Mouse (Mus musculus): ENCODE results near the gene Nav1. TPM values are rescaled to one million over a fixed set of nuclear protein-coding genes. Genes with fewer than 3 reads are reported as not detected.

The Nav1 gene
- polyA plus RNA-seq, 1 experiment from 2014 or later, result 18.3 TPM

DNA sequence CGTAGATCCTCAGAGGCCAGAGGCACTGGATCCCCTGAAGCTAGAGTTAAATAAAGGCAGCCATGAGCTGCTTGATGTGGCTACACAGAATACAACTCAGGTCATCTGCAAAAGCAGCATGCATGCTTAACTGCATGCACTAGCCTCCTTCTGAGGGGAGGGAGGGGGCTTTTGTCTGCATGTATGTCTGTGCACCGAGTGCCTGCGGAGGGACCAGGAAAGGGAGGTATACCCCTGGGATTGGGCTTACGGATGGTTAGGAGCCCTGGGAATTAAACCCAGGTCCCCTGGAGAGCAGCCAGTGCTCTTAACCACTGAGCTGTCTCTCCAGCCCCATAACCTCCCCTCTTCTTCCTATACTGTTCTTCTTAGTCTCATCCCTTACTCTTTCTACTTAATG, 195.0 kb downstream of the Nav1 start:
- DNase-seq (ENCODE audit: low spot score), result no peak
- no peaks in the 10 kb centered on the region for H3K9me3 ChIP-seq (replicated peaks)
- H3K36me3 ChIP-seq, result peaks cover 100% of the 10 kb centered on the region
- WGBS, result 81% methylated on average over 4 of the region's 4 CpGs
- H3K4me3 ChIP-seq, result no peak overlapping the region
- no peaks in the 10 kb centered on the region for H3K27me3 ChIP-seq (ENCODE audit: low read depth, poor library complexity, severe bottlenecking)
- no peak overlapping the region for H3K27ac ChIP-seq
- H3K4me1 ChIP-seq, result no peaks in the 10 kb centered on the region

DNA sequence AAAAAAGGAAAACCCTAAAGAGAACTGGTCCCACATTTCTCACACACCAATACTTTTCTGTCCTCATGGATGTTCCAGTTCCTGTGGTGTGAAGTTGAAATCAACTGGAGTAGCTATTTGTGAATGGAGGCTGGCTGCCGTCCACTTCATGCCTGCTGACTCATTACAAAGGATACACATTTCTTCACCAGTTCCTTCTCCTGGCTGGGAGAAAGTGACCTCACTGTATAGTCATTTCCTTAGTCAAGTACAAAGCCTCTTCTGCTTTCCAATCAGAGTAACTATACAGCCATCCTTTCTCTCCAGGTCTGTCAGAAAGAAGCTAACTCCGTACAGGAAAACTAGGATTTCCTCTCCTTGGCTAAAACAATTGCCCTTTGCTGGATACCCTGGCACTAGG, 196.1 kb downstream of the Nav1 start:
- no peak for DNase-seq (ENCODE audit: low spot score)
- 97% methylated on average over 2 of the region's 2 CpGs for WGBS
- peaks cover 100% of the 10 kb centered on the region for H3K36me3 ChIP-seq

GRCm38 (mm10) chr1:135408973-135409372, 198.1 kb downstream of the Nav1 start:
- no peak for DNase-seq (ENCODE audit: low spot score)
- 95% methylated on average over 4 of the region's 4 CpGs for WGBS

More for the DNA sequence above, 196.1 kb downstream of the Nav1 start:
- Histone ChIP-seq H3K4me1 (no peaks in the 10 kb centered on the region), H3K27ac (no peak overlapping the region), H3K27me3 (ENCODE audit: low read depth, poor library complexity, severe bottlenecking) (no peaks in the 10 kb centered on the region), H3K4me3 (no peak overlapping the region), H3K9me3 (replicated peaks) (no peaks in the 10 kb centered on the region)

DNA sequence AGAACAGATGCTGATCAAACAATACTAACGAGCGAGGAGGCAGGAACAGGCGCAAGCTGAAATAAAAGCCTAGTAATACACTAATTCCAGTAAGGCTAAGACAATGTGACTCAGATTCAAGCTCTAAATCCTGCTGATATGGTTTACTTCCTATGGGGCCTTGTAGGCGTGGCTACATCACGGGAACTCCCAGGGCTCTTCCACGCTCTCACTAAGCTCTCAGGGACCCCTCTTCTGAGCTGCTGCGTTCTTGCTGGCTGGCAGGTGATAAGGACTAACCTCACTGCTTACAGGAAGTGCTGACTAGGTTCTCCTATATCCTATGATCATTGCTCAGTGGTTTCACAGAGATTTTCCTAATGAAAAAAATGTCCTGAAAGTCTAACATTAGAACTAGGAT, 201.7 kb downstream of the Nav1 start:
- H3K9me3 ChIP-seq (replicated peaks), result no peaks in the 10 kb centered on the region
- no peak for DNase-seq (ENCODE audit: low spot score)
- WGBS, result 91% methylated on average over 7 of the region's 7 CpGs
- no peak overlapping the region for H3K4me3 ChIP-seq
- no peak overlapping the region for H3K27ac ChIP-seq
- no peaks in the 10 kb centered on the region for H3K4me1 ChIP-seq
- no peaks in the 10 kb centered on the region for H3K27me3 ChIP-seq (ENCODE audit: low read depth, poor library complexity, severe bottlenecking)
- peaks cover 100% of the 10 kb centered on the region for H3K36me3 ChIP-seq

More at GRCm38 (mm10) chr1:135408973-135409372, 198.1 kb downstream of the Nav1 start:
- Histone ChIP-seq H3K36me3 (peaks cover 100% of the 10 kb centered on the region), H3K4me3 (no peak overlapping the region), H3K4me1 (no peaks in the 10 kb centered on the region), H3K9me3 (replicated peaks) (no peaks in the 10 kb centered on the region), H3K27ac (no peak overlapping the region), H3K27me3 (ENCODE audit: low read depth, poor library complexity, severe bottlenecking) (no peaks in the 10 kb centered on the region)

- H3K36me3 ChIP-seq, result peaks cover 99% of the 10 kb centered on the region
- no peak for DNase-seq (ENCODE audit: low spot score)
- no peaks in the 10 kb centered on the region for H3K27me3 ChIP-seq (ENCODE audit: low read depth, poor library complexity, severe bottlenecking)
- 95% methylated on average over 3 of the region's 3 CpGs for WGBS
- H3K4me3 ChIP-seq, result no peak overlapping the region
- H3K4me1 ChIP-seq, result no peaks in the 10 kb centered on the region
- no peaks in the 10 kb centered on the region for H3K9me3 ChIP-seq (replicated peaks)
- no peak overlapping the region for H3K27ac ChIP-seq
Observed at GRCm38 (mm10) chr1:135401452-135402110, 205.5 kb downstream of the Nav1 start.

GRCm38 (mm10) chr1:135399466-135399865, 207.6 kb downstream of the Nav1 start:
- peaks cover 99% of the 10 kb centered on the region for H3K36me3 ChIP-seq
- H3K9me3 ChIP-seq (replicated peaks), result no peaks in the 10 kb centered on the region
- H3K4me1 ChIP-seq, result no peaks in the 10 kb centered on the region
- 95% methylated on average over 5 of the region's 5 CpGs for WGBS
- H3K27ac ChIP-seq, result no peak overlapping the region
- H3K4me3 ChIP-seq, result no peak overlapping the region
- H3K27me3 ChIP-seq (ENCODE audit: low read depth, poor library complexity, severe bottlenecking), result no peaks in the 10 kb centered on the region
- DNase-seq (ENCODE audit: low spot score), result no peak

DNA sequence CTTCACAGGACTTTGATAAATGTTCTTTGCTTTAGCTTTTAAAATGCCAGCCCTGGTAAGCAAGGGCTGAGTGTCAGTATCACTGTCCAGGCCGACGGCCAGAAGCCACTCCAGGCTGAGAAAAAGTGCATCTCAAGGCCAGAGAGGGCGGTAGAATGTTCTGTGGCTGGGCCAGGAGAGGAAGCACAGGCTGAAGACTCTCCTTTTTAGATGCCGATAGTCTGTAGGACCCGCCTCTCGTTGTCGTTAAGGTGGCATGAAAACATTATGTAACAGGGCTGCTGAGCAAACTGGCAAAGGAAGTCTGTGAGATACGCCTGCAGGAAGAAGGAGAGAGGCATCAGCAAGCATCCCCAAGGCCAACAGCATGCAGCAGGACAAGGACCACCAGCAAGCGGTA, 221.9 kb downstream of the Nav1 start:
- DNase-seq (ENCODE audit: low spot score), result no peak
- WGBS, result 91% methylated on average over 9 of the region's 9 CpGs
- Histone ChIP-seq H3K27ac (no peak overlapping the region), H3K9me3 (replicated peaks) (no peaks in the 10 kb centered on the region), H3K4me3 (no peak overlapping the region), H3K27me3 (ENCODE audit: low read depth, poor library complexity, severe bottlenecking) (no peaks in the 10 kb centered on the region), H3K36me3 (peaks cover 87% of the 10 kb centered on the region), H3K4me1 (0 out of 2 replicates have a peak, but pooled peaks cover 3% of the 10 kb centered on the region)

Small RNA genes within 50 kb of the gene (microRNA-seq; reads per million reads assigned to microRNA genes)
- gene Mir1231, result not detected

Other genes with a start within 250 kb of the Nav1 start
- gene Shisa4, start 232.1 kb downstream of the Nav1 start, polyA plus RNA-seq (2016; fragmentation: Nextera tagmentation; extraction: Ambion mirVana), result 53.3 and 57.5 TPM in 2 replicates
- 195 and 209 TPM in 2 replicates for gene Ipo9, start 176.8 kb downstream of the Nav1 start, polyA plus RNA-seq (2016; fragmentation: Nextera tagmentation; extraction: Ambion mirVana)
- 46.3 and 54.4 TPM in 2 replicates for gene Csrp1, start 112.8 kb upstream of the Nav1 start, polyA plus RNA-seq (2016; fragmentation: Nextera tagmentation; extraction: Ambion mirVana)
- 30.2 and 33.0 TPM in 2 replicates for gene Phlda3, start 158.8 kb upstream of the Nav1 start, polyA plus RNA-seq (2016; fragmentation: Nextera tagmentation; extraction: Ambion mirVana)
- gene Tnni1, start 172.1 kb upstream of the Nav1 start, polyA plus RNA-seq (2016; fragmentation: Nextera tagmentation; extraction: Ambion mirVana), result 8.3 and 12.7 TPM in 2 replicates
- 5.1 and 6.0 TPM in 2 replicates for gene Lad1, start 211.3 kb upstream of the Nav1 start, polyA plus RNA-seq (2016; fragmentation: Nextera tagmentation; extraction: Ambion mirVana)
- 2.1 and 4.0 TPM in 2 replicates for gene Tnnt2, start 229.1 kb upstream of the Nav1 start, polyA plus RNA-seq (2016; fragmentation: Nextera tagmentation; extraction: Ambion mirVana)

Data from limb, embryonic 10.5 days (tissue).